Mouse (Mus musculus): ENCODE data around the gene Smad3.

- no peak for TF ChIP-seq CTCF (IDR thresholded peaks at IDR 0.05; ENCODE audit: insufficient read depth, low read depth, low read length)
- TF ChIP-seq POLR2A (IDR thresholded peaks at IDR 0.05; ENCODE audit: insufficient read depth, low read depth, low read length) = no peak
Observed at GRCm38 (mm10) chr9:63757865-63758440, at the start of gene Smad3.
